In genomic region chr1:64918810-64919528, GRCm38 (mm10) we compare ENCODE assay signal across 8 mouse cellular contexts. TPM values are rescaled to one million over a fixed set of nuclear protein-coding genes. Genes with fewer than 3 reads are reported as not detected.
DNase-seq lines count a peak whose midpoint lies in the region; ATAC-seq and TF ChIP-seq lines count a peak whose summit lies in the region.

No protein-coding gene starts in this region.

- peaks cover 6% of the 10 kb centered on the region; the same call in 1 of the 2 replicates for H3K27me3 ChIP-seq in midbrain, embryonic 11.5 days (ENCODE audit: control insufficient read depth, insufficient read depth, low read length)
- H3K27me3 ChIP-seq in midbrain, embryonic 10.5 days (ENCODE audit: low read depth, poor library complexity, severe bottlenecking), result peaks cover 65% of the 10 kb centered on the region
- H3K27me3 ChIP-seq in intestine, postnatal 0 days (replicated peaks; ENCODE audit: control insufficient read depth, insufficient read depth, low read length), result no peaks in the 10 kb centered on the region

- H3K9me3 ChIP-seq in midbrain, embryonic 11.5 days (ENCODE audit: control insufficient read depth, low read length), result no peaks in the 10 kb centered on the region
- H3K9me3 ChIP-seq in midbrain, embryonic 10.5 days (replicated peaks), result no peaks in the 10 kb centered on the region
- no peaks in the 10 kb centered on the region for H3K9me3 ChIP-seq in intestine, postnatal 0 days (ENCODE audit: control insufficient read depth)

- H3K4me3 ChIP-seq in midbrain, embryonic 11.5 days (ENCODE audit: low read depth, low read length), result no peak overlapping the region
- no peak overlapping the region for H3K4me3 ChIP-seq in midbrain, embryonic 10.5 days
- no peak overlapping the region for H3K4me3 ChIP-seq in intestine, postnatal 0 days (ENCODE audit: low read depth, low read length)

- 49% methylated on average over 14 of the region's 14 CpGs for WGBS in midbrain, embryonic 11.5 days
- WGBS in midbrain, embryonic 10.5 days, result 51% methylated on average over 14 of the region's 14 CpGs
- 51% methylated on average over 14 of the region's 14 CpGs for WGBS in intestine, postnatal 0 days

- no peaks in the 10 kb centered on the region for H3K36me3 ChIP-seq in midbrain, embryonic 11.5 days (ENCODE audit: control insufficient read depth, insufficient read depth, low read length)
- H3K36me3 ChIP-seq in midbrain, embryonic 10.5 days, result peaks cover 13% of the 10 kb centered on the region
- H3K36me3 ChIP-seq in intestine, postnatal 0 days (ENCODE audit: control insufficient read depth, insufficient read depth), result peaks cover 3% of the 10 kb centered on the region; the same call in 1 of the 2 replicates

- peak; percentile 75 for TF ChIP-seq CTCF in intestine, postnatal 0 days (IDR thresholded peaks at IDR 0.05; ENCODE audit: low read depth)

- ATAC-seq in midbrain, embryonic 11.5 days (ENCODE audit: low FRiP score), result 0 out of 2 replicates have a peak, but pooled peaks have one; percentile 24
- no peak for ATAC-seq in intestine, postnatal 0 days

- peak; percentile 90 for DNase-seq in midbrain, embryonic 11.5 days (ENCODE audit: low spot score, missing footprints)
- no peak for DNase-seq in midbrain, embryonic 10.5 days (ENCODE audit: low spot score)
- DNase-seq in c-Kit-positive CD71-positive TER-119-positive erythroid progenitor cells, embryonic 14.5 days (ENCODE audit: low spot score), result peak; percentile 17
- peak; percentile 69 for DNase-seq in frontal cortex, postnatal 36 days (ENCODE audit: low spot score in 2 of 2)
- DNase-seq in lung, adult 18-20 months, result peak; percentile 13 to 22
- DNase-seq in right cerebral cortex, postnatal 25 days, result peak; percentile 62
- DNase-seq in ovary, postnatal 10 days (ENCODE audit: low spot score), result no peak

- H3K4me1 ChIP-seq in midbrain, embryonic 11.5 days (ENCODE audit: control insufficient read depth, insufficient read depth, low read length), result peaks cover 13% of the 10 kb centered on the region
- peaks cover 23% of the 10 kb centered on the region for H3K4me1 ChIP-seq in midbrain, embryonic 10.5 days
- no peaks in the 10 kb centered on the region; the same call in 1 of the 2 replicates for H3K4me1 ChIP-seq in intestine, postnatal 0 days (replicated peaks; ENCODE audit: control insufficient read depth, insufficient read depth, low read length)

- H3K9ac ChIP-seq in midbrain, embryonic 11.5 days (ENCODE audit: low read length), result no peak overlapping the region
- H3K9ac ChIP-seq in intestine, postnatal 0 days (ENCODE audit: low read depth, low read length), result no peak overlapping the region

- no peak overlapping the region for H3K27ac ChIP-seq in midbrain, embryonic 11.5 days (ENCODE audit: low read depth, low read length)
- H3K27ac ChIP-seq in midbrain, embryonic 10.5 days (replicated peaks), result no peak overlapping the region
- H3K27ac ChIP-seq in intestine, postnatal 0 days (ENCODE audit: low read depth, low read length), result no peak overlapping the region

- no peak overlapping the region for H3K4me2 ChIP-seq in midbrain, embryonic 11.5 days
- no peak overlapping the region; the same call in 1 of the 2 replicates for H3K4me2 ChIP-seq in intestine, postnatal 0 days (replicated peaks; ENCODE audit: low read depth)

RNA-seq across cellular contexts. Expression of gene Plekhm3, which starts 37.7 kb away (rescaled TPM):
- 5.6 and 5.9 TPM in 2 replicates for polyA plus RNA-seq in midbrain, embryonic 11.5 days (2014; fragmentation: Nextera tagmentation; extraction: Ambion mirVana)
- polyA plus RNA-seq in midbrain, embryonic 10.5 days (2016; fragmentation: Nextera tagmentation; extraction: Ambion mirVana), result 7.3 and 7.6 TPM in 2 replicates
- polyA plus RNA-seq in intestine, postnatal 0 days (2015; fragmentation: Nextera tagmentation; extraction: Ambion mirVana), result 1.5 and 1.8 TPM in 2 replicates

Comparison
In these comparisons a context has a peak if more than half of its experiments do, and no peak if none do; other contexts are left out.
1. DNase-seq: peak in midbrain, embryonic 11.5 days (single experiment), c-Kit-positive CD71-positive TER-119-positive erythroid progenitor cells, embryonic 14.5 days (single experiment), frontal cortex, postnatal 36 days (2 of 2), lung, adult 18-20 months (2 of 2) and right cerebral cortex, postnatal 25 days (single experiment); none in midbrain, embryonic 10.5 days (single experiment) and ovary, postnatal 10 days (single experiment).